Mouse (Mus musculus) hindbrain, embryonic 14.5 days (tissue): Measurements from ENCODE around the gene Tiprl. TPM values are rescaled to one million over a fixed set of nuclear protein-coding genes. Genes with fewer than 3 reads are reported as not detected.
A peak's percentile ranks its signal among the peaks of the same experiment; 100 is the strongest.

Experiments
- ATAC-seq: fragments of 200-750 bp; cut with Nextera tagmentation; 2 replicates; pipeline ENCODE4 v1.8.0; 2017; ENCODE audit warnings: moderate number of reproducible peaks, mild to moderate bottlenecking, moderate TSS enrichment, moderate library complexity; ENCODE audit not compliant: low FRiP score
- DNase-seq: peaks from one replicate; pipeline ENCODE4 v3.0.0-alpha.2; 2015; ENCODE audit warnings: low spot score
- H3K27ac ChIP-seq: fragments of 300-500 bp; sonication (generic); 2 replicates; pipeline ENCODE4 v1.5.1; 2014; ENCODE audit warnings: mild to moderate bottlenecking, moderate library complexity
- H3K27me3 ChIP-seq: fragments of 300-500 bp; sonication (generic); 2 replicates; pipeline ENCODE4 v1.6.1; 2014; ENCODE audit warnings: mild to moderate bottlenecking, low read length, mixed read lengths; ENCODE audit not compliant: control insufficient read depth, insufficient read depth
- H3K36me3 ChIP-seq: fragments of 300-500 bp; sonication (generic); replicated peaks from 2 replicates; pipeline ENCODE4 v1.6.1; 2014; ENCODE audit not compliant: control insufficient read depth, insufficient read depth
- H3K4me1 ChIP-seq: fragments of 300-500 bp; sonication (generic); replicated peaks from 2 replicates; pipeline ENCODE4 v1.6.1; 2014; ENCODE audit warnings: antibody characterized with exemption, low read length, mixed read lengths; ENCODE audit not compliant: control insufficient read depth, insufficient read depth
- H3K4me2 ChIP-seq: fragments of 300-500 bp; sonication (generic); replicated peaks from 2 replicates; pipeline ENCODE4 v1.6.1; 2014; ENCODE audit warnings: mild to moderate bottlenecking, moderate library complexity
- H3K4me3 ChIP-seq: fragments of 300-500 bp; sonication (generic); replicated peaks from 2 replicates; pipeline ENCODE4 v1.5.1; 2014; ENCODE audit warnings: mild to moderate bottlenecking, low read length
- H3K9ac ChIP-seq: fragments of 300-500 bp; sonication (generic); 2 replicates; pipeline ENCODE4 v1.6.1; 2014
- H3K9me3 ChIP-seq: fragments of 300-500 bp; sonication (generic); 2 replicates; pipeline ENCODE4 v1.6.1; 2016; ENCODE audit warnings: low read length; ENCODE audit not compliant: control insufficient read depth
- WGBS: fragments of 180-500 bp; shearing (Covaris S2); extraction: QIAGEN DNeasy Blood & Tissue Kit; methylation state at CpG from one replicate; pipeline ENCODE4 v1.1.7; 2014; 5-methylcytosine and 5-hydroxymethylcytosine counted together
- polyA plus RNA-seq: library from polyadenylated mRNA; unstranded; fragments of >200 nt; fragmentation: Nextera tagmentation; extraction: Ambion mirVana; gene quantifications from 2 replicates; pipeline ENCODE4 v1.2.1, GENCODE M21; 2014

Tiprl gene
- polyA plus RNA-seq, 1 experiment from 2014 or later = 136 TPM

- Histone ChIP-seq H3K4me2 (peak overlapping the region; percentile 86), H3K4me3 (peak overlapping the region; percentile 67), H3K27ac (no peak overlapping the region), H3K36me3 (no peaks in the 10 kb centered on the region), H3K4me1 (peaks cover 4% of the 10 kb centered on the region; the same call in 1 of the 2 replicates), H3K27me3 (peaks cover 29% of the 10 kb centered on the region), H3K9ac (peak overlapping the region; percentile 59), H3K9me3 (no peaks in the 10 kb centered on the region)
- no peak for DNase-seq
- no peak; the same call in 1 of the 2 replicates for ATAC-seq
- 15% methylated on average over 5 of the region's 5 CpGs for WGBS
Measured at GRCm38 (mm10) chr1:165194662-165195013, 42.2 kb downstream of the Tiprl start.

GRCm38 (mm10) chr1:165193880-165194661 lies 42.7 kb downstream of the Tiprl start, which contains the start of gene Sft2d2:
Gene Sft2d2 (minus strand): TSS chr1:165194438.
- Histone ChIP-seq H3K36me3 (no peaks in the 10 kb centered on the region), H3K27ac (no peak within 1 kb of the TSS), H3K4me2 (peak within 1 kb of the TSS; percentile 86), H3K4me1 (peaks cover 4% of the 10 kb centered on the region; the same call in 1 of the 2 replicates), H3K9me3 (no peaks in the 10 kb centered on the region), H3K9ac (peak within 1 kb of the TSS; percentile 59), H3K27me3 (peaks cover 29% of the 10 kb centered on the region), H3K4me3 (peak within 1 kb of the TSS; percentile 67)
- ATAC-seq (peak; percentile 87), DNase-seq (peak; percentile 82)
- WGBS = under 1% methylated on average over 69 of the region's 69 CpGs

GRCm38 (mm10) chr1:165193426-165193825 lies 43.4 kb downstream of the Tiprl start:
- H3K9ac ChIP-seq = peak overlapping the region; percentile 59
- peak overlapping the region; percentile 86 for H3K4me2 ChIP-seq
- peaks cover 4% of the 10 kb centered on the region; the same call in 1 of the 2 replicates for H3K4me1 ChIP-seq
- no peak for DNase-seq
- ATAC-seq = no peak
- no peaks in the 10 kb centered on the region for H3K9me3 ChIP-seq
- 24% methylated on average over 7 of the region's 7 CpGs for WGBS
- peak overlapping the region; percentile 67 for H3K4me3 ChIP-seq
- H3K27me3 ChIP-seq = peaks cover 29% of the 10 kb centered on the region
- no peaks in the 10 kb centered on the region for H3K36me3 ChIP-seq
- H3K27ac ChIP-seq = no peak overlapping the region

- ATAC-seq = no peak
- DNase-seq = no peak
- 0 out of 2 replicates have a peak overlapping the region, but pooled peaks have one; percentile 67 for H3K4me3 ChIP-seq
- H3K9ac ChIP-seq = no peak overlapping the region
- WGBS = 87% methylated on average over 10 of the region's 10 CpGs
- peaks cover 4% of the 10 kb centered on the region; the same call in 1 of the 2 replicates for H3K4me1 ChIP-seq
- H3K27ac ChIP-seq = no peak overlapping the region
- H3K4me2 ChIP-seq = peak overlapping the region; percentile 86
- no peaks in the 10 kb centered on the region for H3K36me3 ChIP-seq
- peaks cover 29% of the 10 kb centered on the region for H3K27me3 ChIP-seq
- no peaks in the 10 kb centered on the region for H3K9me3 ChIP-seq
Measured at GRCm38 (mm10) chr1:165192714-165193264, 44.0 kb downstream of the Tiprl start.

DNA sequence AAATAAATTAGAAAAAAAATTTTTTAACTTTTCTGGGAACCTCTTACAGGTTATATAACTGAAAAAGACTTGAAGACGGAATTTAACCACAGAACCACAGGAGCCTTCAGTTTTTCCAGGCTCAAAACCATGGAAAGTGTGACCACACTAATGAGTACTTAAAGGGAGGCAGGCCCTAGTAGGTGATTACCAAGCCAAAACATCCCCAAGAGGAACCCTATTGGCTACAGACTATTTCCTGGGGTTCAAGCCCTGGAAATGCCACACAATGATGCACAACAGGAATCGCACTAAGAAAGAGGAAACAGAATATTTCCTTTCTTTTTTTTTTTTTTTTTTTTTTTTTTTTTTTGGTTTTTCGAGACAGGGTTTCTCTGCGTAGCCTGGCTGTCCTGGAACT lies 44.7 kb downstream of the Tiprl start:
- H3K9me3 ChIP-seq = no peaks in the 10 kb centered on the region
- peaks cover 29% of the 10 kb centered on the region for H3K27me3 ChIP-seq
- H3K4me3 ChIP-seq = no peak overlapping the region
- DNase-seq (no peak), ATAC-seq (no peak)
- no peak overlapping the region for H3K9ac ChIP-seq
- H3K36me3 ChIP-seq = no peaks in the 10 kb centered on the region
- WGBS = 92% methylated on average over 4 of the region's 4 CpGs
- H3K4me1 ChIP-seq = peaks cover 7% of the 10 kb centered on the region; the same call in 1 of the 2 replicates
- H3K4me2 ChIP-seq = no peak overlapping the region
- no peak overlapping the region for H3K27ac ChIP-seq

GRCm38 (mm10) chr1:165191611-165192010 lies 45.2 kb downstream of the Tiprl start:
- 56% methylated on average over 13 of the region's 13 CpGs for WGBS
- H3K9ac ChIP-seq = no peak overlapping the region
- no peaks in the 10 kb centered on the region for H3K9me3 ChIP-seq
- no peak overlapping the region for H3K4me3 ChIP-seq
- H3K4me1 ChIP-seq = peaks cover 9% of the 10 kb centered on the region; the same call in 1 of the 2 replicates
- ATAC-seq (no peak), DNase-seq (no peak)
- no peak overlapping the region; the same call in 1 of the 2 replicates for H3K27ac ChIP-seq
- peaks cover 29% of the 10 kb centered on the region for H3K27me3 ChIP-seq
- no peaks in the 10 kb centered on the region for H3K36me3 ChIP-seq
- no peak overlapping the region for H3K4me2 ChIP-seq

GRCm38 (mm10) chr1:165190571-165191273 lies 46.1 kb downstream of the Tiprl start:
- H3K9ac ChIP-seq = no peak overlapping the region
- peaks cover 9% of the 10 kb centered on the region; the same call in 1 of the 2 replicates for H3K4me1 ChIP-seq
- 92% methylated on average over 10 of the region's 10 CpGs for WGBS

DNA sequence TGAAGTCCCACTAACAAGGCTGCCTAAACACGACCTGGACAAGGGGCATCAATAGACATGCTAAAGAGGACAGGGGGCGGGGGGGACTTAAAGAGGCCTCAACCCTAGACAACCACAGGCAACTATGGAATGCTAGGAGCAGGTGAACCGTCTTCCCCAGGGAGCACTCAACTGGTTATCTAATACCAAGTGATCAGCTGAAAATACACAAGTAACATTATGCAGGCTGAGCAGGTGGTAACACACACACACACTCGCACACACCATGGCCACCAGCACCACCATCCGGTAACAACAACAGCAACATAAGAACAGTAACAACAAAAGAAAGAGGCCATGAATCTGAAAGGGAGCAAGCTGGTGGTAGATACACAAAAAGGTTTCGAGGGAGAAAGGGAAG lies 46.7 kb downstream of the Tiprl start:
- ATAC-seq (no peak), DNase-seq (no peak)
- Histone ChIP-seq H3K27me3 (peaks cover 24% of the 10 kb centered on the region), H3K4me1 (peaks cover 9% of the 10 kb centered on the region; the same call in 1 of the 2 replicates), H3K27ac (no peak overlapping the region), H3K4me3 (no peak overlapping the region), H3K36me3 (no peaks in the 10 kb centered on the region), H3K9ac (no peak overlapping the region), H3K4me2 (no peak overlapping the region), H3K9me3 (no peaks in the 10 kb centered on the region)
- 80% methylated on average over 6 of the region's 6 CpGs for WGBS

More at GRCm38 (mm10) chr1:165190571-165191273, 46.1 kb downstream of the Tiprl start:
- Histone ChIP-seq H3K27ac (no peak overlapping the region), H3K4me2 (no peak overlapping the region), H3K9me3 (no peaks in the 10 kb centered on the region), H3K27me3 (peaks cover 29% of the 10 kb centered on the region), H3K4me3 (no peak overlapping the region), H3K36me3 (no peaks in the 10 kb centered on the region)
- DNase-seq (no peak), ATAC-seq (no peak)
